Mouse (Mus musculus) urinary bladder, postnatal 25 days (tissue): Measurements from ENCODE around the gene Bach2.

Experiments used
- DNase-seq: peaks from one replicate; pipeline ENCODE4 v3.0.0; 2022; ENCODE audit warnings: low spot score

The Bach2 gene

GRCm38 (mm10) chr4:32358602-32359464 is 120.2 kb downstream of the Bach2 start:
- DNase-seq = no peak

GRCm38 (mm10) chr4:32359634-32360033 is 121.0 kb downstream of the Bach2 start:
- no peak for DNase-seq

- no peak for DNase-seq
Measured at GRCm38 (mm10) chr4:32360496-32360895, 121.9 kb downstream of the Bach2 start.

- DNase-seq = no peak
Measured at GRCm38 (mm10) chr4:32363488-32363984, 124.9 kb downstream of the Bach2 start.

- DNase-seq = no peak
Measured at GRCm38 (mm10) chr4:32365144-32365907, 126.7 kb downstream of the Bach2 start.

GRCm38 (mm10) chr4:32366176-32366575 is 127.6 kb downstream of the Bach2 start:
- DNase-seq = no peak

GRCm38 (mm10) chr4:32368345-32368744 is 129.7 kb downstream of the Bach2 start:
- DNase-seq = no peak

GRCm38 (mm10) chr4:32373085-32373484 is 134.5 kb downstream of the Bach2 start:
- DNase-seq = no peak

GRCm38 (mm10) chr4:32373527-32373926 is 134.9 kb downstream of the Bach2 start:
- no peak for DNase-seq

GRCm38 (mm10) chr4:32374751-32375582 is 136.4 kb downstream of the Bach2 start:
- no peak for DNase-seq

GRCm38 (mm10) chr4:32375721-32376526 is 137.3 kb downstream of the Bach2 start:
- no peak for DNase-seq

- no peak for DNase-seq
Measured at GRCm38 (mm10) chr4:32376527-32376948, 137.9 kb downstream of the Bach2 start.

GRCm38 (mm10) chr4:32379140-32379539 is 140.5 kb downstream of the Bach2 start:
- no peak for DNase-seq

- DNase-seq = no peak
Measured at GRCm38 (mm10) chr4:32381666-32382381, 143.2 kb downstream of the Bach2 start.

GRCm38 (mm10) chr4:32385121-32385520 is 146.5 kb downstream of the Bach2 start:
- no peak for DNase-seq

GRCm38 (mm10) chr4:32385623-32386022 is 147.0 kb downstream of the Bach2 start:
- DNase-seq = no peak

- DNase-seq = no peak
Measured at GRCm38 (mm10) chr4:32386346-32386745, 147.7 kb downstream of the Bach2 start.

- no peak for DNase-seq
Measured at GRCm38 (mm10) chr4:32386931-32387330, 148.3 kb downstream of the Bach2 start.

GRCm38 (mm10) chr4:32387479-32388240 is 149.1 kb downstream of the Bach2 start:
- peak; percentile 40 for DNase-seq

GRCm38 (mm10) chr4:32388564-32388963 is 150.0 kb downstream of the Bach2 start:
- DNase-seq = no peak
